Mouse (Mus musculus) frontal cortex, postnatal 25 days (tissue): ENCODE results near the gene Gabbr2.
A peak's percentile ranks its signal among the peaks of the same experiment; 100 is the strongest.

Experiments used
- DNase-seq, 2 experiments: peaks; one replicate each; pipeline ENCODE4 v3.0.0; 2022; ENCODE audit warnings: low spot score in 2 of 2

The Gabbr2 gene

DNA sequence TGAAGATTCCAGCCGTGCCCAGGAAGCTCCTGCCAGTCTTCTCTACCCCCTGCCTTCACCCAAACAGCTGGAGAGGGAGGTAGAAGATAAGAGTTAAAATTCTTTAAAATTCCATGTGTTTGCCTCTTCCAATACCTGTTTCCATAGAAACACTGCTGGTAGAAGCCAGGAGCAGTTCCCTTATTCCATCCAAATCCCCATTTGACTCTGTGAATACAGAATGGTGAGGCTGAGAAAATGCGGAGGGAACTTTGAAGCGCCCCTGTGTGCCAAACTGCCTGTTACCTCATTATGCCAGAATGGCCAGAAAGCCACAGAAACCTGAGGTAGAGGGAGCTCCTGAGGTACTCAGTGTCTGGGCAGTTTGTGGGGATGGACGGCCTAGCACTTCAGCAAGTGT, 281.1 kb downstream of the Gabbr2 start:
- DNase-seq, result no peak

DNA sequence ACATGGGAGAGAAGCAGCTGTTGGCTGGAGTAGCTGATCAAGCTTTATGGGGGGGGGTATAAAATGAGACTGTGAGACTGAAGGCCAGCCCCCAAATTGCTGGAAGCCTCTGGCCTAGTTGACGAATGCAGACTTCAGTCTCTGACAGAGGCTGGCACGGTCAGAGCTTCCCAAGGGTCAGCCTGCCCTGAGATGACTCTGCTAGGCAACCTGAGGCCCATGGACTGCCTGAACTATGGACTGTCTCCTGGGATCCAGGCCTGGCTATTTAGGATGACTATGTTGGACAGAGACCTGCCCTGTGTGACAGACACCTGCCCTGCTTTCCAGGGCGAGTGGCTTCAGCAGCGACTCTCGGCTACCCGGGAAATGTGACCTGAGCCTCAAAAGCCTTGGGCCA, 281.7 kb downstream of the Gabbr2 start:
- no peak for DNase-seq

DNA sequence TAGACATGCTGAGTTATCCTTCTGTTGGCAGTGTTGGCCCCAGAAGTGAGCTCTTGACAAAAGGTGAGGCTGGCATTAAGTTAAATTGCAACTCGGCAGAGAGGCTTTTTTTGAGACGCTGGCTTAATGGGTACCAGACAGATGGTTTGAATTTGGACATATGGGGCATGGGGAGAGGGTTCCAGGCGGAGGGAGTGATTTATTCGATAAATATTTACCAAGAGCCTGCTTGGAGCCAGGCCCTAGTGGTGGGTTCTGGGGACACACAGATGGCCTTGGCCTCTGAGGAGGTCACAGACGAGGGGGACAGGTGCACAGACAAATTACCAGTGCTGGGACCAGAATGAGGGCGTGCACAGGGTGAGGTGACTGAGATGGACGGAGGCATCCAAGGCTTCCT, 282.2 kb downstream of the Gabbr2 start:
- DNase-seq, result no peak

DNA sequence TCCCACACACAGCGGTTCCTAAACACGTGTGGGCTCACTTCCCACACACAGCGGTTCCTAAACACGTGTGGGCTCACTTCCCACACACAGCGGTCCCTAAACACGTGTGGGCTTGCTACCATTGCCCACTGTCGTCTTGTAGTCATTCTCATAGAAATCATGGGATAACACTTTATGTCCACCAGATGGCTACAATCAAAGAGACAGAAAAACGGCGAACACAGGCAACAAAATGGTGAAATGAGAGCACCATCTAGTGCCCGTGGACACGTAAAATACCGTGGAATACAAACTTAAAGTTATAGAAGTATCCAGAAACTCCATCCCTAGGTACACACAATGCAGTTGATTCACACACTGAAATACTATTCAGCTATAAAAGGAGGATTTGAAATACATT, 285.9 kb downstream of the Gabbr2 start:
- DNase-seq, result no peak

DNA sequence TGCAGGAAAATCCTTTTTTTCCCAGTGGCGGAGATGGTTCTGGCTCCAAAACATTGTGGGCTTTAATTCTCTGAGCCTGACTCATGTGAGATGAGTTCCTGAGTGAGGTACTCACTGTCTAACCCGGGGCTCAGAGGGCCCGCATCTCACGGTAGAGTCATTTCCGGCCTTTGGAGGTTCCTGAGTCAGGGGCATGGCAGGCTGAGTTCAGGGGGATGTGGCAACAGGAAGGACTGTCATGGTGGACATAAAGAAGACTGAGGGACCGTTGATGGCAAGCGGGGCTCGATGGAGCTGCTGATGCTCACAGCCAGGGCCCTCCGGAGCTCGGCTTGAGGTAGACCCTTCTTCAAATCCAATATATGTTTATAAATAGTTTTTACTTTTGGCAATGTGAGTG, 288.5 kb downstream of the Gabbr2 start:
- no peak for DNase-seq

DNA sequence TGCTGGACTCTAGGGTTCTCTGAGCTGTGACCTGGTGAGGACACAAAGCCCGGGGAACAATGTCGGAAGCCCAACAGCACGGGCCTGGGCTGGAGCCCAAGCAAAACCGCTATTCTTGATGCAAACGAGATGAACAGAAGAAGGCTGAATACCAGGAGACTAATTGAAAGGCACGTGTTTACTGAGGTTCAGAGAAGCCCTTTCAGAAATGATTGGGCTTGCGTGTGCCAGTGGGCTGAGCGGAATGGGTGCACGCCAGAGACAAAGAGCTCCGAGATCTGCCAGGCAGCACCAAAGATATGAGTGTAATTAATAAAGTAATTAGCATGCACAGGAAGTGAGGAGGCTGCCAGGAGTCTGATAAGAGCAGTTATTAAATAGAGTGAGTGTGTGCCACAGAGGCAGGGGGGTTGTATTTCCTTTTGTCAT, 291.4 kb downstream of the Gabbr2 start:
- no peak for DNase-seq

DNA sequence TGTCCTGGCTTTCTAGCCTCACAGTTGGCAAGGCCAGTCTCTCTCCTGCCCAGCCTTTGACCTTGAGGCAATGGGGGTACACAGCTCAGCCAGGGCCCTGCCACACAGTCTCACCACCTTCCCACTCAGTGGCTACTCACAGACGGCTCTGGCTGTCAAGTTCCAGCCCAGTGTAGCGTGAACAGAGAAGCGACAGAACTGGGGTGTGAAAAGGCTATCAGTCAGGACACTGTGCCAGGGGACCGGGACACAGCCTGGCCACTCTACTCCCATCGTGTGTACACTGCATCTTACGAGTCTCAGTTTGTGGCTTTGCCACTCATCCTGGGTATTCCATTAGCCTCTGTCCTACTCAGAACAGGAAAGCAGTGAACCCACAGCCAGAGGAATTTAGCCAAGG, 295.2 kb downstream of the Gabbr2 start:
- no peak for DNase-seq

DNA sequence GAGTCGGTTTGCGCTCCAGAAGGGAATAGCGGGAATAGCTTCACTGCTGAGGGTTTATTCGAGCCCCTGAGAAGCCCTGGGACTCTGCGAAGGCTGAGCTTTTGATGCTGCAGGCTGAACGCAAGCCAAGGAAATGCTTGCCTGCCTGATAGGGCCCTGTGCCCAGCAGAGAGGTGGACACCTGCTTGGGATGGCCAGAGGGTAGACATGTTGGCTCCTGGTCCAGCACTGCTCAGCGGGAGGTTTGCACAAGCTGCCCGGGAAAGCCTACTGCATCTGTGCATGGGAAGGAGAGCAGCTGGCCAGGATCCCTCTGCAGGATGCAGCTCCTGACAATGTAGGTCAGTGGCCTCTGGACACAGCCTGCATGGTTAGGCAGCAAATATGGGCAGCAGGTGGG, 301.1 kb downstream of the Gabbr2 start:
- no peak for DNase-seq

DNA sequence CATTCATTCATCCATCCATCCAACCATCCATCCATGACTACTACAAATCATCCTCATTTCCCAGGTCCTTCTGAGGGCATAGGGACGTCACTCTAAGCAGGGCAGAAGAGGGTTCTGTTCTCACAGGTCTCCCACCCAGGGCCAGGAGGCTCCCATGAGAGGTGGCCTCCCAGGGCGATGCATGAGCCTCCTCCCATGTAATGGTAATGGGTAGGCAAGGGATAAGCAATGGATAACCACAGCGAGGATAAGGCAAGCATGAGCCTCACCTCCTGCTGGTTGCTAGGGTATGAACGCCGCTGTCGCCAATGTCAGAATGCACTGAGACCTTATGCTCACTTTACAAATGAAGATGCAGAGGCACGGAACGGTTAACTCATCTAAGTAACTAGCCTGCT, 301.7 kb downstream of the Gabbr2 start:
- no peak for DNase-seq

DNA sequence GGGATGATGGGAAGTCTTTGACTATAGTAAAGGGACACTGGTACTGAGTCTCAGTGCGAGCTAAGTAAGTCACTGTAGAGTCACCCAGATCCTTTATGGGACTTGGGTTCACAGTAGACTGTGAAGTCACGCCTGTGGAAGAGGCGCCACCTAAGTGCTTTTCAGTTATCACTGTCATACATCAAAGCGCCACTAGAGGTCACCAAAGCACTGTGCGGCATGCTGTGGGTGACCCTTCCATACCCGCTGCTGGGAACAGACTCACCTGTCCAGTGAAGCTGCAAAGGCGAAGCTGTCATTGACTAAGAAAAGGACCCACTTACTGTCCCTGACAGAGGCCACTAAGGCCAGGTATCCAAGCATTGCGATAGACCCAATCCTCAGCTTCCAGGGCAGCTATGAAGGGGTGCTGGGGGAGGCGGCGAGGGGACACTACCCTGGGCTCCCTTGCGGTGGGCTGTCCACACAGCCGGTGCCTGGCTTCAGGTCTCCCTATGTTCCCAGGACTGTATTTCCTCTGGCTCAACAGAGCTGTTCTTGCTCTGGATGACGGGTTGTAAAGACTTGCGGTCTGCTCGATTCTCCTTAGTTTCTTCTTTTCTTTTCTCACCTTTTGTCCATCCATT, 302.2 kb downstream of the Gabbr2 start:
- DNase-seq, result peak; percentile 66 to 81

DNA sequence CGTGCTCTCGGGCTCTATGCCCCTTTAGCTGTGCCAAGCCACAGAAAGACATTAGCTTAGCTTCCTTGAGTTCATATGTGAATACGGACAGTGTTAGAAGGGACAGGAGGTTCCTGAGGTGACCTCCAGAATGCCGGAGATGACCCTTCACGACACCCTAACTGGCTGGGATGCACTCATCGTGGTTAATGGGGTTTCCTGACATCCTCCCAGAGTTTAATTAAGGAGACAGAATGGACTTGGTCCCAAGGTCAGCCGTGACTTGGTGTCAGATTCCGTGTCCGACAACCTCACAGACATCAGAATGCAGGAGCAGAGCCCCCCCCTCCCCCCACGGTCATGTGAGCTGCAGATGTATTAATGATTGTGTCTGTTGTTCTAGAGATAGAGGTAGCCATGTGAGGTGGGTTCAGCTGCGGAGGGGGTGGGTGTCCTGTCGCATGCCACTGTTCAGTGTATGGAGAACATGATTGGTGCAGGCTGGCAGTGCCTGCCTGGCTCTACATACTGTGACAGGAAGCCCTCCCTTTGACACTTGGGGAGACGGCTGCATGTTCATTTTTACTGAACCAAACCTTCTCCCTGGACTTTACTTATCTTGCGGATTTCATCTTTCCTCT, 303.4 kb downstream of the Gabbr2 start:
- no peak for DNase-seq

DNA sequence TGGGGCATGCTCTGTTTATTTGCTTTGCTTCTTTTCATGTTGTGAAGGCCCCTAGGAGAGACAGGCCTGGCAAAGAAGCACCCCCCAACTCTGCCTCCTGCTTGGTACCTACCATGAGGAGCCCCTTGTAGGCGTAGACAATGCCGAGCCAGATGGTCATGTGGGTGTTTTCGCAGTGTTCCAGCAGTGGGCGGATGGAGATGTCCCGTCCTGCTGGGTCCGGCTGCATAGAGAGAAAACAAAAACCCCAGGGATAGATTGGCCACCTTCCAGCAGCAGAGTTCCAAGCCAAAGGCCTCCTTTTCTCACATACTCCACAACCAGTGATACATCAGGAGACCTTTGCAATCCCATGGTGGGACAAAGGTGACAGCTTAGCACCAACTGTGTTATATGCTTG, 307.5 kb downstream of the Gabbr2 start:
- peak; percentile 33 to 64 for DNase-seq

DNA sequence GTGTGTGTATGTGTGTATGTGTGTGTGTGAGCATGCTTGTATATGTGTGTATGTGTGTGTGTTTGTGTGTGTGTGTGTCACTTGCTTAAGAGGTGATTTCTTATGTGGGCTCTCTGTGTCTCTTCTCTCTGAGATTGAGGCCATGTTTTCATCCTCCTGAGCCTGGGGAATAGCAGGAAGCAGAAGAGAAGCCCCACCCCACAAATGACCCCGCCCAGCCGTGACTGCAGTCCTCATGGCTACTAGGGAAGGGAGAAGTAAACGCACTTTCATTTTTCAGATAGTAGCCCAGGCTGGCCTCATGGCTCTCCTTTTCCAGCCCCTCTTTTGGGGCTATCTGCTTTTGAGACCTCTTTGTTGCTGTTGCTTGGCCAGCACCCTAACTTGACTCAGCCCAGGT, 315.0 kb downstream of the Gabbr2 start:
- DNase-seq, result no peak

DNA sequence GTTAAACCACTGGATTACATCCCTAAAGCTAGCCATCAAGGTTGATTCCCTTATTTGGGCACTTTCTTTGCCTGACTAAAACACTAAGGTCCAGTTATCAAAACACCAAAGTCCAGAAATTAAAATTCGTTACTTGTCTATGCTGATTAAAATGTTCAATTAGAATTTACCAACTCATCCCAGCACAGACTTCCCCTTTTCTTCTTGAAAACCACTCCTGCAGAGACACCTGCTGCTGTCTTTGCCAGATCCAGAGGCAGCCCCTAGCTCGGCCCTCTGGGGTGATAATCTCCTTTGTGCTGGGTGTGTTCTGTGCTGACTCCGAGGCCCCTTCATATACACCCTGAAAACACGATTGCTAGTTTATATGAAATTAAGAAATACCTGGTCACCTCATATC, 315.7 kb downstream of the Gabbr2 start:
- DNase-seq, result no peak

DNA sequence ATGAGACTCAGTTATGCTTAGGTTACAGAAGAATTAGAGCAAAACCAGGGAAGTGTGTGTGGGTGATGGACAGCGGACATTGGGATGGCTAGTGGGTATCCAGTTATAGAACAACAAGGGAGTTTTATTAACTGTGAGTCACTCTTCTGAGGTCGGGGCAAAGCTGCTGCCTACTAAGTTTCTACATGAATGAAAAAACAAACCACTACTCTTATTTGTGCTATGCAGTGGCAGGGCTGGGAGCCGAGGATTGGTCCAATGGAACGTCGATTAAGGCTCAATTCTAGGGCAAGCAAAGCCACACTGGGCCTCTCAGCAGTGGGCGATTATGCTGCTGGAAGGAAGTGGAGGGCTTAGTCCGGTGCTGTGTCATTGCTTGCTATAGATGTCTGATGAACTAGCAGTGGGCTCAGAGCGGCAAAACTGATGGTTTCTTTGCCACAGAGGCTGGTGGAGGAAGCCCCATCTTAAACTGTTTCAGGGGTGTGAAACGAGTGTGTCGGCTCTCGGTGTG, 316.3 kb downstream of the Gabbr2 start:
- no peak for DNase-seq

DNA sequence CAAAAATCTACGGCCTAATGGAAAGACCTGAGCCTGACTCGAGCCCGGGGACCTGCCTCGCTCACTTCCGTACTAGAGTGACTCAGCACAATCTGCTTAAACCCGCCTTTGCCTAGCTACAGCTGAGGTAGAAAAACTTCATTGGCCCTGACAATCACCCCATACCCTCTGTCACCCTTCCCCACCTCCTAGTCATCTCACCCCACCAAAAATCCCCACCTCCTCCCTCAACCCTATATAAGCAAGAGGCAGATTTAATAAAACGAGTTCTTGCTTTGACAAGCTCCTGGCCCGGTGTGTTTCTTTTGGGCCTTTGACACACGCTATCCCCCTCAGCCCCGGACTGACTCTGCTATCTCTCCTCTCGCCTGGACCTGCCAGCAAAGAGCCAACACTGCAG, 323.1 kb downstream of the Gabbr2 start:
- DNase-seq, result no peak

DNA sequence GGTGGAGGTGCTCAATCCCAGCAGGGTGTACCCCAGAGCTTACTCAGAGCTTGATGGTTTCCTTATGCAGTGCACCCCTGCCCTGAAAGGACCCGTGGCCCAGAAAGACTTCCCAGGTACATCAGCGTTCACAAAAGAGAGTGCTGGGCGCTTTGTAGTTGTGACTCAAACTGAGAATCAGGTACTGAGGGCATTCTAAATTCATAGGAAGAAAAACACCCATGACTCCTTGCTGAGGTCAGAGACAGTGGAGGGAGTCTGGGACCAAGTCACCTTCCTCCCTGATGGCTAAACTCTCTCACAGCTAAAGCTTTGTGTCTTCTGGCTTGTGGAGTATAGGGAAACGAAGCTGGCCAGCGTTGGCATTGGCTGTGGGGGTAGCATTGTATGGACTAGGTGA, 325.3 kb downstream of the Gabbr2 start:
- DNase-seq, result no peak

DNA sequence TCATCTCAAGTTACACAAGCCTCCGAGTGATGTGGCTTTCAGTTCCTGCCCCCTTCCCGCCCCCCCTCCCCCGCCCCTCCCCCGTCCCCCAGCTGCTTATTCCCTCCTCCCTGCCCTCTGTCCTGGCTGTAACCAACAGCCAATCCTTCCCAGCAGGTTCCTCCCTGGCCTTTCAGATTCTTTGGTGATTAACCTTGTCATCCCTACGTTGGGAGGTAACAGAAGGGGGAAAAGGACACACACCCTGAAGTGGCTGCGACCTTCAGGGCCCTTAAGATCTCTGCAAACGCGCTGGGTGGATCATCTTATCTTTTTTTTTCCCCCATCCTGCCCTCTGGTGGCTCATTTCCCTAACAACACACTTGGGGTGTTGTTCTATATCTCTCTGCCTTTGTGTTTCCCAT, 326.3 kb downstream of the Gabbr2 start:
- DNase-seq, result no peak

DNA sequence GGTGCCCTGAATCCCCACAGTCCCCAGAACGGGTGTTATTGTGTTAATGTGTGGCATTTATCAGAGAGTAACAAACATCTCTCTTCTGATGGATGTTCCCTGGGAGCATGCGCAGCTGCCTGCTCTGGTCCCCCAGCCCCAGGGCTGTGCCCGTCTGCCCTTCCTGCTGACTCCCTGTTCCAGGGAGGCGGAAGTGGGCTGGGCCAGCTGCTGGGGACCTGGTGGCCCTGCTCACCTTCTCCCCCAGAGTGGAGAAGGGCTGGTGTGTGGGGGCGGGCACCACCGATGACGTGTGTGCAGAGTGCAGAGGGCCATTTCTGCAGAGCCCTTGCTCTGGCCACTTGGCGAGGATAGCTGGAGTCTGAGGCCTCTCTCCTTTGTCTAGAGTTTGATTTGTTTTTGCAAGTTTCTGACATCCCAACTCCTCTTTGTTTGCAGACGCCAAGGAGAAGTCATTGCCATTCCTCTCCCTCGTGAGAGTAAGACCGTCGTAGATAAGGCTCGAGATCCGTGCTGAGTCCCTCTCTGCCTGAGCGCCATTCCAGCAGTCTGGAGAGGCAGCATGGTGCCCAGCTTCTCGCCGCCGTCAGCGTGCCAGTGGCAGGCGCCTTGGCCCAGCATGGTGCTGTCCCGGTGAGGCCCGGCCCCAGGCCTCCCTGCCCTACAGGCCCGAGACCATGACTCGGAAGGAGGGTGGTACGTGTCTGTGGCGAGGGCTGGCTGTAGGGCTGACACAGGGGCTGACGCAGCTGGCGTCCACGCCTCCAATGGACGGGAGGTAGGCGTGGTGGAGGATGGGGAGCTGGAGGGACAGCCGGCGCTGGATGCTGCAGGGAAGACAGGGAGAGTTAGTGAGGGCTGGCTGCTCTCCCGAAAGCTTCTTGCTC, 327.3 kb downstream of the Gabbr2 start:
- DNase-seq, result no peak

DNA sequence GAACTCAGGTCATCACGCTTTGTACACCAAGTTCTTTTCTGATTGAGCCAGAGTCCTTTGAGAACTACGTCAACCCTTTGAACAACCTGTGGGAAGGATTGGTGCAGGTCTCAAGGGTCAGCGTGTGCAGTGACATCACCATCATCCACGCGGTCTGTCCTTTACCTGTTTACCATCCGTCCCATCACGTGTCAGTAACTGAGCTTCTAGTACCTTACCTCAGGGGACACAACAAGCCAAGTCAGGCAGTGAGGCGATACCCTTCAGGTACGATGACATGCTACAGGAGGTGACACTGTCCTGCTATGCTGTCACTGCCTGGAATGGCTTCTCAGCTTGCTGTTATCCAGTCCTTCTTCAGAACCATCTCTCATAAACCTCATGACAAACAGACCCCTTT, 330.2 kb downstream of the Gabbr2 start:
- DNase-seq, result no peak

DNA sequence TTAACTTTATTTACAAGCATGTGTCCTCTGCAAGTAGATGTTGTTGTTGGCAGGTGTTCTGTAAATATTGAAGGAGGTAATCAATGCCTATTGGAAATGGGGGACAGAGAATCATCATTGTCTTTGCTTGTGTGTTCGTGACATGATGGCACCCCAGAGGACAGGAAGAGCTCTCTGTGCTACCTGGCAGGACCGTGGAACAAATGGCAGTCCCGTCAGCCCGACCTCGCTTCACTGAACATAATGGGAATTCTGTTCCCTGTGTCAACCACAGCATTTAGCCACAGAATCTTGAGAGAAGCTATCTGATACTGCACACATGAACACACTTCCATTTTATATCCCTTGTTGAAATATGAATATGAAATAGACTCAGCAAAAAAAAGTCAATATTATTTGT, 332.7 kb downstream of the Gabbr2 start:
- no peak for DNase-seq

DNA sequence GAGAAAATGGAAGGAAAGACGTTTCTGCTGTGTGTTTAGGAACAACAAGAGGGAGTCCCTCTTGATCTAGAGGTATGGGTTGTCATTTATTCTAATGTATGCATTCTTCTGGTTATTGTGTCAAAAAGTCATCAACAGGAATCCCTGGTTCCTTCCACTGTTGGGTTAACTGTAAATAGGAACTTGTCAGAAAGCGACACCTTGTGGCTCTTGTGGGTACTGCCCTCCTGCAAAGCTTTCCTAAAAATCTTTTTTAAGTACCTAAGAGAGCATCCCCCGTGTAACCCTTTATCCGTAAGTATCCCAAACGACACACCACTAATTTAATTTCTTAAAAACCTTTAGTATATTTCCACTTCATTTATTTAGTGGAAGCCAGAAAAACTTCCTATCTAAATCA, 334.6 kb downstream of the Gabbr2 start:
- DNase-seq, result peak; percentile 65 to 71

DNA sequence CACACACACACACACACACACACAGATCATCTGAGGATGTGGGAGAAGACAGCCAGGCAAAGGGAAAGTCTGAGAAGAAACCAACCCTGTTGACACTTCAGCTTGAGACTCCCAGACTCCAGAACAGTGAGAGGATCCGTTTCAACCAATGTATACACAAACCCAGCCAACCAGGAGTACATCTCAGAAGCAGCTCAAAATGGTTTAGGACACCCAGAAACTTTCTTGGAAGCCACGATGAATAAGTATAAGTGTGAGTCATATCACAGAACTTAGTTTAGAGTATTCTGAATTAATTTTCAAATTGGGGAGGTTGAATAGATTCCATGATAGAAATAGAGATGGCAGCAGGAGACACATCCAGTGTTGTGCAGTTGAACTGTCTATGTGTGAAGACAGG, 335.7 kb downstream of the Gabbr2 start:
- no peak for DNase-seq
